Mouse (Mus musculus): ENCODE measurements around the gene Vps13d.

Vps13d gene

DNA sequence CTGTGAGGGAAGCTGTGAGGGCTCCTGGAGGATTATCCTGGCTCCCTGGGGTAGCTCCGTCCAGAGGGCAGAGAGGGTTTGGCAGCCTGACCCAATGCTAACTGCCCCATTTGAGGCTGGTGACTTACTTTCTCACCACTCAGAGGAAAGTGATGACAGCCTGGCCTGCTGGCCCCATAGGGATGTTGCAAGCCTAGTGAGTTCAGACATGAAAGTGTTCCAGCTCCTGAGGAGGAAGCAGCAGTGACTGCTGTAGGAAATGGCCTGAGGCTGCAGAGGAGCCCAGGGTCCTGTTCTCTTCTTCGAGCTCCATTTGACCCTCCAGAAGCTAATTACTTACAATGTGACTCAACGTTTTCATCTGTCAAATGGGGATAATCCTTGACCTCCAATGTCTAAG lies 157.8 kb downstream of the Vps13d start:
- DNase-seq (ENCODE audit: low spot score), result no peak

GRCm38 (mm10) chr4:145035450-145035849 lies 159.4 kb downstream of the Vps13d start:
- DNase-seq (ENCODE audit: low spot score), result no peak

GRCm38 (mm10) chr4:145034506-145035243 lies 160.1 kb downstream of the Vps13d start:
- no peak for DNase-seq (ENCODE audit: low spot score)

DNA sequence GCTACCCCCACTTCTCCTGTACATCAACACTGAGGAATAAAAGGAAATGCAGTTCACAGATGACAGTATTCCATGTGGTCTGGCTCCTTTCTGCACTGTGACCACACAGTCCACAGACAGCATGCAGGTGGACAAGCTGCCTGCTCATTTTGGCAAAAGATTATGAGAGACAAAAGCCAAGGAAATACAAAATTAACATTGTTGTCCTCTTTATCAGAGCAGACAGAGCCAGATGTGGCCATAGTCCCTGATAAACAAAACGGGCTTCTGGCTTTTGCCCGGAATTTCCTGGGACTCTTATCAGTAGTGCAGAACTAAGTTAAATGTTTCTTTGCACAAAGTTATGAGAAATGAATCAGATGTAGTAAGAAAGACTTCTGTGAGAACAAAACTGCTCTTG lies 161.4 kb downstream of the Vps13d start:
- DNase-seq (ENCODE audit: low spot score), result no peak

- DNase-seq (ENCODE audit: low spot score), result no peak
Measured at GRCm38 (mm10) chr4:145032637-145033036, 162.2 kb downstream of the Vps13d start.

- no peak for DNase-seq (ENCODE audit: low spot score)
Measured at GRCm38 (mm10) chr4:145031510-145031909, 163.3 kb downstream of the Vps13d start.

DNA sequence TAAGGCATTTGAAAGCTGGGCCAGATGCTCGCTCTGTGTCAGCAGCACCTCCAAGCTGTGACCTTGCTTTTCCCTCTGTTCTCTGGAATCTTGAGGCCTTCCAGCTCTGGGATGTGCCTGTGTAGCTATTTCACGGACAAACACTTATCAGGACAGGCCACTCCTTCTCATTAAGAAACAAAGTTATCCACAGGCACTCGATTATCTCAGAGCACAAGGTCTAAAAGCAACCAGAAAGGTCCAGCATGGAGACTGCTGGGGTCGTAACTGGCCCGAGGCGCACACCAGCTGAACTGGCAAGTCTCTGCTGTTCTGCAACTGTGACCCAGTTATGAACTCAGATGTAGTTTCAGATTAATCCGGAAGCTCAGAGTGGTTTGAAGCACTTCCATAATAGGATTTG lies 168.4 kb downstream of the Vps13d start:
- DNase-seq (ENCODE audit: low spot score), result no peak

GRCm38 (mm10) chr4:145025409-145025762 lies 169.4 kb downstream of the Vps13d start:
- DNase-seq (ENCODE audit: low spot score), result no peak

DNA sequence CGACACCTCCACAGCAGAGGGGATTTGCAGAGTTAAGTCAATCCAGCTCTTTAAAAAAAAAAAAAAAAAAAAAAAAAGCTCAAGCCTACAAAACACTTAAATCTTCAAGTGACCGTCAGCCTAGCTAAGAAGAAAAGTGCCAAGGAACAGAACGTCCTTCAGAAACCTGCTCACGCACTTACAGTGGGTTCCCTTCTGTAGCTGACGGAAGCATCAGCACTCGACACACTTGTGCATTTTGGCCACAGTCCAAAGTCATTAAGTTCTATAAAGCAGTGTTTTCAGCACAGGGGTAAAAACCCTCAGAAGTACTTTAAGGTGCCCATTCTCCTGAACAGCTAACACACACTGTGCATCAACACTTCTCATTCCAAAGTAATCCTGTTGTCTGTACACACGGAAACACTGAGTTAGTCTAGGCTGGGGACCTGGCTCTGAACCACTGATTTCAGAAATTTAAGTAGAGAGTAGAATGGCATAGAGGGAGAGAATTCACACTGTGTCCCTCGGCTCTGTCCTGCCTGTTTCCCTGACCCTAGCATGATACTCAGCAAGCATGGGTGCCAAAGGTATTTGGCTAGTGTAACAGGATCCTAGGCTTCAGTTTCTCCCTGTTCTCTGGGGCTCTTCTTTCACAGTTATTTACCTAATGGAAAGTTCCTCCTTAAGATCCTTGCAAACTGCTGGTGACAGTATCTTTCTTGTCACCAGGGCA lies 170.0 kb downstream of the Vps13d start:
- no peak for DNase-seq (ENCODE audit: low spot score)

DNA sequence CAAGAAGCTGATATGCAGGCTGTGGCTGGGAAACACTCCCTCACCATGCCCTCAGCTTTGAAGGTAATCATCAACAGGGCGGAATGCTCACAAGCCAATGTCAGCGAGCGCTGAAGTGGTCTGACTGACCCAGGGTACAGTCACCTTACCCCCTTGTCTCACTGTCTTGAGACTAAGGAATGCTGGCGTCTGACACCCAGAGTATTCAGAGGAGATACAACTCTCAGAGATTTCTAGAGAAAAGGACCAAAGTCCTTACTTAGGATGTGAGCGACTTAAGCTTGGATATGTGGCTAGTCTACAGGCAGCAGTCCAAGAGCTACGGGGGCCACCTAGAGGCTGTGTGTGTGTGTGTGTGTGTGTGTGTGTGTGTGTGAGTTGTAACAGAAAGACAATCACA lies 170.9 kb downstream of the Vps13d start:
- no peak for DNase-seq (ENCODE audit: low spot score)

DNA sequence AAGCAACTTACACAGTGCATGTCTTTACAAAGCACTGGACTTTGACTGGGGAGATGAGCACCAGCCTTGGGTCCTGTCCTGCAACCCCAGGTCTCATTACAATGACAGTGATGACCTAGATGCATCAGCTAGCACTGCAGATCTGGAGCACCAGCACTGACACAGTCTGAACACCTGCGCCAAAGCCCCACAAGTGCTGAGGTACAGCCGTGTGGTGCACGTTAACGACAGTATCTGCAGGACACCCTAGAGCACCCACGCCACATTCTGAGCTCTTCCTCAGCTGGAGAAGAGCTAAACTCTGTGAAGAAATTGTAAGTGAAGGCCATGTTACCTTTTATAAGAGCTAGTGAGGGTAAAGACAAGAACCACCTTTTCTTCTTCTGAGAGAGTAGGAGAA lies 172.0 kb downstream of the Vps13d start:
- DNase-seq (ENCODE audit: low spot score), result no peak

DNA sequence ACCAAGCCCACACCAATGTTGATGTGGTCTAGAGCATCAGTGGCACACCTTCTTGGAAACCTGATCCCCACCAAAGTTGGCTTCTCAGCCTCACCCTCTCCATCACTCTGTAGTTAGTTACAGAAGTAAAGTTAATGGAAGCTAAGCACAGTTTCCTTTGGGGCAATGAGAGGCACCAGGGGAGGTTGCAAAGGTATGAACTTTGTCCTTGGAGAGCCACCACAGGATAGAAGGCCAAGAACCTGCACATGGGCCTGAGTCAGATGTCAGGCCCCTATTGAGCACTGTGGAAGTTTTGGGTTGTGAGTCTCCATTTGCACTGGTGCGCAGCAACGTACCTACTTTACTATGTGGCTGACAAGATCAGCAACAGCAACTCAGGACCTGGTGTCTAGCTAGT lies 172.6 kb downstream of the Vps13d start:
- no peak for DNase-seq (ENCODE audit: low spot score)

GRCm38 (mm10) chr4:145020383-145020782 lies 174.4 kb downstream of the Vps13d start:
- no peak for DNase-seq (ENCODE audit: low spot score)

DNA sequence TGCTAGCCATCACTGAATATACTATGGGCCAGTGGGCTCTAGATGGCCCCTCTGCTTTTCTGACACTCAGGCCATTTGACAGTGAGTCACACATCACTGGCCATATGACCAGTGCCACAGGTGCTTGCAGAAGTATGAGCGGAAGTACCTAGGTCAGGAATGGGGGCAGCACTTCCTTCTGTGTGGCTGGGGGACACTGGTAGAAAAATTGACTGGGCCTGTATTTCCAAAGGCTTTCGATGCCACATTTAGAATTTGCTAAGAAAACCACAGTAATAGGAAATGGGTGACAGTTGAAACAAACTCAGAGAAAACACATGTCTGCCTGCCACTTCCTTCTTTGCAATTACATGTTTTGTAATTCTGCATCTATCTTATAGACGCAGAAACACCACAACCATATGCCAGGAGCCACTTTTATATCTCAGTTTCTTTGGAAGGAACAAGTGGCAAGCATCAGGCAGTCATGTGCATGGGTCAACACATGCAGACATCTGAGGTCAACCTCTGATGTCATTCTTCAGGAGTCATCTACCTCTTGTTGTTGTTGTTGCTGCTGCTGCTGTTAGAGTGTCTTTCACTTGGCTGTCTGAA lies 175.6 kb downstream of the Vps13d start:
- no peak for DNase-seq (ENCODE audit: low spot score)

GRCm38 (mm10) chr4:145017745-145018144 lies 177.1 kb downstream of the Vps13d start:
- DNase-seq (ENCODE audit: low spot score), result no peak

- no peak for DNase-seq (ENCODE audit: low spot score)
Measured at GRCm38 (mm10) chr4:145016669-145017068, 178.1 kb downstream of the Vps13d start.

DNA sequence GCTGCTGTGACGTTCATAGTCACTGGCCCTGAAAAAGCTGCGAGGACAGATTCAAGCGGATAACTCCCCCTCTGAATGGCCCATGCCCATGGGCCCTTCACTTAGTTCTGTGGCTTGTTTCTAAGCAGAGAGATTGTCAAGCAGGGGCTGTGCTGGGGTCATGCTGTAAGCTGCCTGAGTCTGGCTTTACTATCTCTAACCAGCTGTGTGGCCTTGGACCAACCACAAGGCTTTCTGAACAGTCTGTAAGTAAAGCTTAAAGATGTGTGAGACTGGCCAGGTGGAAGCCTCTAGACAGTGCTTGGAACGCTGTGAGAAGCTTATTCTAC lies 180.2 kb downstream of the Vps13d start:
- DNase-seq (ENCODE audit: low spot score), result no peak

- no peak for DNase-seq (ENCODE audit: low spot score)
Measured at GRCm38 (mm10) chr4:145013760-145014631, 180.8 kb downstream of the Vps13d start.

DNA sequence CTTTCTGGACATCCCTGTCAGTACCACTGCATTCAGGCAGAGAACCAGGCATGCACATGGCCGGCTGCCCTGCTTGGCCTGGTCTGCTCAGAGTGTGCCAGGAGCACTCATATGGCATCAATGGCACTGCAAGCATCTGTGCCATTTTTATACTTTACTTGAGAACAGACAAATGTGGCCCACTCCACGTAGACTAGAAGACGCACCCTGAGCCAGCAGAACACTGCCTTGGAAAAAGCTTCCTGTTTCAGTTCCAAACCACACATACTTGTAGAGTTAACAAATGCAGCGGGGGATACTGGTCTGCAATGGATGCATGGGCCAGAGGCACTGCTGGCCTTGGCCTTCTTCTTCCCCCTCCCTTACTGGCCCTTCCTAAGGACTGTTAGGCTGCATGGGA lies 181.6 kb downstream of the Vps13d start:
- no peak for DNase-seq (ENCODE audit: low spot score)

GRCm38 (mm10) chr4:145011156-145011555 lies 183.6 kb downstream of the Vps13d start:
- no peak for DNase-seq (ENCODE audit: low spot score)

- DNase-seq (ENCODE audit: low spot score), result no peak
Measured at GRCm38 (mm10) chr4:145009934-145010333, 184.9 kb downstream of the Vps13d start.

DNA sequence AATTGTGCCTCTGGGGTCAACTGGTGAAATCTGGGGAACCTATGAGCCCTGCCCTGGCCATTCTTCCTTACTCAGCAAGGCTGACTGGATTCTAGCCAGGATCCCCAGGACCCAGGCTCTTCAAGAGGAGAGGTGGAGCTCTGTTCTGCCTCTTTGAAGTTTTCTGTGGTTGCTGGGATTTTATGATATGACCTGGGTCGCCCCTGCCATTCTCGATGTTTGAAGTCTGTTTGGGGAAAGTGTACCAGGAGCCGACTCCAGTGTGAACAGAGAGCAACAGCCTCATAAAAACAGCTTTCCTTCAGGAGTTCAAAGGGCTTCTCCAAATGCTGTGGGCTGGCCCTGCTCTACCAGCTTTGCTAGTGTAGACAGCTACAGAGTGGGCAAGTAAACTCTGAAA lies 185.4 kb downstream of the Vps13d start:
- no peak for DNase-seq (ENCODE audit: low spot score)
